Mouse (Mus musculus): ENCODE results near the gene Ccm2l. TPM values are rescaled to one million over a fixed set of nuclear protein-coding genes. Genes with fewer than 3 reads are reported as not detected.

Gene Ccm2l
- polyA plus RNA-seq, 1 experiment from 2014 or later = 1.1 TPM

DNA sequence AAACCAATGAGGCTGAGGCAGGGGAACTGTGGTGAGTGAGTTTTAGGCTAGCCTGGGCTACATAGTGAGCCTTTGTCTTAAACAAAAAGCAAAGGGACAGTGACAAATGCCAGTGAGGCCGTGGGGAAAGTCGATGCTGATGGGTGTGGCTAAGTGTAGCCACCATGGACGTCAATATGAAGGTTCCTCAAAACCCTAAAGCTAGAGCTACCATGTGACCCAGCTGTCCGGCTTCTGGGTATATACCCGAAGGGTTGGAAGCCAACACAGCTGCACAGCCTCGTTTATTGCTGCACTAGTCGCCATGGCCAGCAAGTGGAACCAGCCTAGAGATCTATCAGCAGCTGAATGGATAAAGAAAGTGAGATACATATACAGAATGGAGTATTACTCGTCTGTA, 54.4 kb downstream of the Ccm2l start:
- ATAC-seq (ENCODE audit: low FRiP score, low TSS enrichment) (no peak), DNase-seq (ENCODE audit: low spot score) (no peak)
- Histone ChIP-seq H3K27me3 (ENCODE audit: control insufficient read depth, insufficient read depth, low read length) (no peaks in the 10 kb centered on the region), H3K4me3 (ENCODE audit: low read depth, low read length) (no peak overlapping the region), H3K4me1 (replicated peaks; ENCODE audit: control insufficient read depth, insufficient read depth) (no peaks in the 10 kb centered on the region), H3K27ac (replicated peaks) (no peak overlapping the region), H3K4me2 (replicated peaks; ENCODE audit: low read depth) (no peak overlapping the region), H3K9me3 (ENCODE audit: control insufficient read depth, low read length) (no peaks in the 10 kb centered on the region), H3K36me3 (ENCODE audit: control insufficient read depth, insufficient read depth, low read length) (no peaks in the 10 kb centered on the region), H3K9ac (ENCODE audit: low read length) (no peak overlapping the region)
- no peak for TF ChIP-seq EP300 (optimal IDR thresholded peaks at IDR 0.05)
- no peak for TF ChIP-seq CTCF (IDR thresholded peaks at IDR 0.05; ENCODE audit: low read depth)
- 59% methylated on average over 8 of the region's 8 CpGs for WGBS

DNA sequence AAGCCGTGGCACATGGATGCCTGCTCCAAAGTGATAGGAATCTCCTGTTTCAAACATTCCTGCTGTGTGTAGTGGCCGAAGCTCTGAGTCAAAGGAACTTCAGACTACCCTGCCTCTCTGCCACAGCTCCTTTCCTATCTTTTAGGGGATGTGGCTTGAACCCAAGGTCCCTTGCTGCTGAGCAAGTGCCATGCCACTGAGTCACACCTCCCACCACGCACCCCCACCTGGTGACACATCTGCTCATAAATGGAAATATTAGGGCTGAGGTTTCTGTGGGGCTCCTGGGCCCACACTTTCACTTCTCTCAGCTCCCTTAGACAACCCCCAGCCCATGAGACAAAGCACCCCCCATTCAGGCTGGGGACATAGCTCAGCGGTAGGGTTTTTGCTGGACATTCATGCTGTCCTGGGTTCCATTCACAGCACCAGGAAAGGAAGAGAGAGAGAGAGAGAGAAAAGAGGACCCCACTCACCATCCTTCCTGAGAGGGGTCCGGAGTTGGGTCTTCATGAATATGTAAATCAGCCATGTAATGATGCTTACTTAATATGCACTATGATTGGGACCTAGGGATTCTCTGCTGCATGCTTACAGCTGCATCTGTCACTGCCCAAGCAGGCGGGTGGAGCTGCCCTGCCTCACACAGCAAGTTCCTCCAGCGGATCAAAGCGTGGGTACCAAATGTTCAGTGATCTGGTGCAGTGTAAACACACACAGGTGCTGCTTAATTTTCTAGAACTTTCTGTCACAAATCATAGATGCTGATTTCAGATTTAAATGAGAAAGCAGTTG, 56.3 kb downstream of the Ccm2l start:
- Histone ChIP-seq H3K4me1 (replicated peaks; ENCODE audit: control insufficient read depth, insufficient read depth) (no peaks in the 10 kb centered on the region), H3K36me3 (ENCODE audit: control insufficient read depth, insufficient read depth, low read length) (no peaks in the 10 kb centered on the region), H3K27ac (replicated peaks) (no peak overlapping the region), H3K9ac (ENCODE audit: low read length) (no peak overlapping the region), H3K4me2 (replicated peaks; ENCODE audit: low read depth) (no peak overlapping the region), H3K9me3 (ENCODE audit: control insufficient read depth, low read length) (no peaks in the 10 kb centered on the region), H3K4me3 (ENCODE audit: low read depth, low read length) (no peak overlapping the region), H3K27me3 (ENCODE audit: control insufficient read depth, insufficient read depth, low read length) (no peaks in the 10 kb centered on the region)
- ATAC-seq (ENCODE audit: low FRiP score, low TSS enrichment) = no peak
- no peak for DNase-seq (ENCODE audit: low spot score)
- TF ChIP-seq CTCF (IDR thresholded peaks at IDR 0.05; ENCODE audit: low read depth) (no peak), EP300 (optimal IDR thresholded peaks at IDR 0.05) (no peak)
- 58% methylated on average over 8 of the region's 8 CpGs for WGBS

- Histone ChIP-seq H3K27me3 (ENCODE audit: control insufficient read depth, insufficient read depth, low read length) (no peaks in the 10 kb centered on the region), H3K9ac (ENCODE audit: low read length) (no peak overlapping the region), H3K27ac (replicated peaks) (no peak overlapping the region), H3K9me3 (ENCODE audit: control insufficient read depth, low read length) (no peaks in the 10 kb centered on the region), H3K4me2 (replicated peaks; ENCODE audit: low read depth) (no peak overlapping the region), H3K4me1 (replicated peaks; ENCODE audit: control insufficient read depth, insufficient read depth) (no peaks in the 10 kb centered on the region), H3K36me3 (ENCODE audit: control insufficient read depth, insufficient read depth, low read length) (no peaks in the 10 kb centered on the region), H3K4me3 (ENCODE audit: low read depth, low read length) (no peak overlapping the region)
- no peak for TF ChIP-seq EP300 (optimal IDR thresholded peaks at IDR 0.05)
- TF ChIP-seq CTCF (IDR thresholded peaks at IDR 0.05; ENCODE audit: low read depth) = no peak
- DNase-seq (ENCODE audit: low spot score) (no peak), ATAC-seq (ENCODE audit: low FRiP score, low TSS enrichment) (no peak)
- WGBS = 81% methylated on average over 7 of the region's 7 CpGs
Observed at GRCm38 (mm10) chr2:153122701-153123100, 56.9 kb downstream of the Ccm2l start.

DNA sequence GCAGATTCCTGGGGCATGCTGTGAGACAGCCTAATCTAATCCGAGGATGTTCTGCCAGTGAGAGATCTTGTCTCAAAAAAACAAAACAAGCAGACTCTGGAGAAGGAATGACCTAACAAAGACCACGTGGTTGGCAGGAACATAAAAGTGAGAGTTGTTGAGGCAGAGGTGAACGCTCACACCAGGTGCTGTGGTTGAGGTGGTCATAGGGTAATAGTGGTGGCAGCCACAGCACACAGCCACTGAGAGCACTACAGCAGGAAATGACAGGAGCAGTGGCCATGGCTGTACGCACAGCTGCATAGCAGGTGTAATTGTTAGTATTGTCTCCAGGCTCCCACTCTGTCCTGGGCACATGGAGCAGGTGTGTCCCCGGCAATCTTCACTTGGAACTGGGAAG, 60.1 kb downstream of the Ccm2l start:
- WGBS = 46% methylated on average over 5 of the region's 5 CpGs
- H3K9me3 ChIP-seq (ENCODE audit: control insufficient read depth, low read length) = no peaks in the 10 kb centered on the region
- no peak overlapping the region for H3K27ac ChIP-seq (replicated peaks)
- no peak for ATAC-seq (ENCODE audit: low FRiP score, low TSS enrichment)
- no peak for DNase-seq (ENCODE audit: low spot score)
- H3K9ac ChIP-seq (ENCODE audit: low read length) = no peak overlapping the region
- TF ChIP-seq CTCF (IDR thresholded peaks at IDR 0.05; ENCODE audit: low read depth) = no peak
- TF ChIP-seq EP300 (optimal IDR thresholded peaks at IDR 0.05) = no peak
- H3K4me3 ChIP-seq (ENCODE audit: low read depth, low read length) = no peak overlapping the region
- H3K4me2 ChIP-seq (replicated peaks; ENCODE audit: low read depth) = no peak overlapping the region
- H3K27me3 ChIP-seq (ENCODE audit: control insufficient read depth, insufficient read depth, low read length) = no peaks in the 10 kb centered on the region
- H3K36me3 ChIP-seq (ENCODE audit: control insufficient read depth, insufficient read depth, low read length) = no peaks in the 10 kb centered on the region
- H3K4me1 ChIP-seq (replicated peaks; ENCODE audit: control insufficient read depth, insufficient read depth) = no peaks in the 10 kb centered on the region

- H3K27ac ChIP-seq (replicated peaks) = no peak overlapping the region
- TF ChIP-seq EP300 (optimal IDR thresholded peaks at IDR 0.05) = no peak
- peak; percentile 61 for TF ChIP-seq CTCF (IDR thresholded peaks at IDR 0.05; ENCODE audit: low read depth)
- H3K9me3 ChIP-seq (ENCODE audit: control insufficient read depth, low read length) = no peaks in the 10 kb centered on the region
- ATAC-seq (ENCODE audit: low FRiP score, low TSS enrichment) (no peak), DNase-seq (ENCODE audit: low spot score) (peak; percentile 25)
- H3K4me1 ChIP-seq (replicated peaks; ENCODE audit: control insufficient read depth, insufficient read depth) = no peaks in the 10 kb centered on the region
- H3K4me2 ChIP-seq (replicated peaks; ENCODE audit: low read depth) = no peak overlapping the region
- H3K4me3 ChIP-seq (ENCODE audit: low read depth, low read length) = no peak overlapping the region
- H3K9ac ChIP-seq (ENCODE audit: low read length) = no peak overlapping the region
- H3K36me3 ChIP-seq (ENCODE audit: control insufficient read depth, insufficient read depth, low read length) = no peaks in the 10 kb centered on the region
- no peaks in the 10 kb centered on the region for H3K27me3 ChIP-seq (ENCODE audit: control insufficient read depth, insufficient read depth, low read length)
- 15% methylated on average over 6 of the region's 6 CpGs for WGBS
Observed at GRCm38 (mm10) chr2:153131019-153131418, 65.3 kb downstream of the Ccm2l start.

Other genes starting within 250 kb of the Ccm2l start
- 45.6 and 48.7 TPM in 2 replicates for gene Bcl2l1, start 234.2 kb upstream of the Ccm2l start, polyA plus RNA-seq (2015; fragmentation: Nextera tagmentation; extraction: Ambion mirVana)
- 14.0 and 17.7 TPM in 2 replicates for gene Tpx2, start 218.0 kb upstream of the Ccm2l start, polyA plus RNA-seq (2015; fragmentation: Nextera tagmentation; extraction: Ambion mirVana)
- 0.02 TPM in 1 of 2 replicates, not detected in the other for gene Mylk2, start 154.6 kb upstream of the Ccm2l start, polyA plus RNA-seq (2015; fragmentation: Nextera tagmentation; extraction: Ambion mirVana)
- gene Foxs1, start 132.7 kb upstream of the Ccm2l start, polyA plus RNA-seq (2015; fragmentation: Nextera tagmentation; extraction: Ambion mirVana) = 2.3 and 2.6 TPM in 2 replicates
- gene Dusp15, start 114.3 kb upstream of the Ccm2l start, polyA plus RNA-seq (2015; fragmentation: Nextera tagmentation; extraction: Ambion mirVana) = 0.27 and 0.36 TPM in 2 replicates
- gene Ttll9, start 103.5 kb upstream of the Ccm2l start, polyA plus RNA-seq (2015; fragmentation: Nextera tagmentation; extraction: Ambion mirVana) = not detected in 2 replicates
- 66.0 and 66.8 TPM in 2 replicates for gene Pdrg1, start 50.5 kb upstream of the Ccm2l start, polyA plus RNA-seq (2015; fragmentation: Nextera tagmentation; extraction: Ambion mirVana)
- gene Xkr7, start 34.1 kb upstream of the Ccm2l start, polyA plus RNA-seq (2015; fragmentation: Nextera tagmentation; extraction: Ambion mirVana) = 0.04 TPM in 1 of 2 replicates, not detected in the other
- 3.2 and 3.6 TPM in 2 replicates for gene Hck, start 42.5 kb downstream of the Ccm2l start, polyA plus RNA-seq (2015; fragmentation: Nextera tagmentation; extraction: Ambion mirVana)
- gene Tm9sf4, start 95.3 kb downstream of the Ccm2l start, polyA plus RNA-seq (2015; fragmentation: Nextera tagmentation; extraction: Ambion mirVana) = 44.0 and 45.6 TPM in 2 replicates
- gene Tspyl3, start 159.5 kb downstream of the Ccm2l start, polyA plus RNA-seq (2015; fragmentation: Nextera tagmentation; extraction: Ambion mirVana) = 3.3 and 3.4 TPM in 2 replicates
- gene Plagl2, start 175.5 kb downstream of the Ccm2l start, polyA plus RNA-seq (2015; fragmentation: Nextera tagmentation; extraction: Ambion mirVana) = 6.9 and 7.7 TPM in 2 replicates
- 2.6 and 2.7 TPM in 2 replicates for gene Pofut1, start 175.6 kb downstream of the Ccm2l start, polyA plus RNA-seq (2015; fragmentation: Nextera tagmentation; extraction: Ambion mirVana)
- gene Kif3b, start 225.5 kb downstream of the Ccm2l start, polyA plus RNA-seq (2015; fragmentation: Nextera tagmentation; extraction: Ambion mirVana) = 3.1 and 3.2 TPM in 2 replicates